Mouse (Mus musculus) kidney, embryonic 14.5 days (tissue): ENCODE measurements around the gene Tpp1. TPM values are rescaled to one million over a fixed set of nuclear protein-coding genes. Genes with fewer than 3 reads are reported as not detected.

ENCODE experiments used
- ATAC-seq: fragments of 200-750 bp; cut with Nextera tagmentation; 2 replicates; pipeline ENCODE4 v1.8.0; 2017; ENCODE audit warnings: moderate number of reproducible peaks, mild to moderate bottlenecking, moderate TSS enrichment, moderate library complexity; ENCODE audit not compliant: low FRiP score, low TSS enrichment
- H3K27ac ChIP-seq: fragments of 300-500 bp; sonication (generic); 2 replicates; pipeline ENCODE4 v1.5.1; 2014; ENCODE audit warnings: low read depth, mild to moderate bottlenecking, low read length, moderate library complexity, mixed read lengths
- H3K27me3 ChIP-seq: fragments of 300-500 bp; sonication (generic); 2 replicates; pipeline ENCODE4 v1.6.1; 2014; ENCODE audit warnings: mild to moderate bottlenecking, low read length; ENCODE audit not compliant: control insufficient read depth, insufficient read depth
- H3K36me3 ChIP-seq: fragments of 300-500 bp; sonication (generic); 2 replicates; pipeline ENCODE4 v1.6.1; 2014; ENCODE audit warnings: low read length, mixed read lengths; ENCODE audit not compliant: control insufficient read depth, insufficient read depth
- H3K4me1 ChIP-seq: fragments of 300-500 bp; sonication (generic); 2 replicates; pipeline ENCODE4 v1.6.1; 2014; ENCODE audit warnings: low read length, mixed read lengths; ENCODE audit not compliant: control insufficient read depth, insufficient read depth
- H3K4me2 ChIP-seq: fragments of 300-500 bp; sonication (generic); replicated peaks from 2 replicates; pipeline ENCODE4 v1.6.1; 2014; ENCODE audit warnings: low read depth, mild to moderate bottlenecking, low read length
- H3K4me3 ChIP-seq: fragments of 300-500 bp; sonication (generic); 2 replicates; pipeline ENCODE4 v1.5.1; 2014; ENCODE audit warnings: mild to moderate bottlenecking, low read length
- H3K9ac ChIP-seq: fragments of 300-500 bp; sonication (generic); 2 replicates; pipeline ENCODE4 v1.6.1; 2014; ENCODE audit warnings: low read depth, mild to moderate bottlenecking, low read length, moderate library complexity
- H3K9me3 ChIP-seq: fragments of 300-500 bp; sonication (generic); 2 replicates; pipeline ENCODE4 v1.6.1; 2016; ENCODE audit warnings: low read length; ENCODE audit not compliant: control insufficient read depth
- WGBS: fragments of 180-500 bp; shearing (Covaris S2); extraction: QIAGEN DNeasy Blood & Tissue Kit; methylation state at CpG from one replicate; pipeline ENCODE4 v1.1.7; 2014; 5-methylcytosine and 5-hydroxymethylcytosine counted together
- polyA plus RNA-seq: library from polyadenylated mRNA; unstranded; fragments of >200 nt; fragmentation: Nextera tagmentation; extraction: Ambion mirVana; gene quantifications from 2 replicates; pipeline ENCODE4 v1.2.1, GENCODE M21; 2014

Gene Tpp1
- polyA plus RNA-seq, 1 experiment from 2014 or later, result 86.4 TPM

DNA sequence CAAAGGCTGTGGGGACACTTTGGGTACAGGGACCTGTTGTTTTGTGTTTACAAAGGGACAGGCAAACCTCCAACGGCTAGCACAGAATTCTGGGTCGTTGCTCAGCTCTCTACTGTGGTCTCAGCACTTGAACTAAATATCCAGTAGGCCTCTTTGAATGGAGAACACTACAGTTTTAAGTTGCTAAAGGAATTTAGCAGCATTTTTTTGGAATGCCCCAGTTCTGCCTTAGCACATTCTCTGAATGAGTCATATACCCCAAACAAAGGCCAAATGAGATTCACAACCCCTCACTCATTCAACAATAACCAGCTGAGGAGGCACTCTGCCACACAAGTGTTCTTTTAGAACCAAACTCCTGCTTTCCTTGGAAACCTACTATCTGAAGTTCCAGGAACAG is 30.1 kb downstream of the Tpp1 start:
- ATAC-seq, result no peak
- Histone ChIP-seq H3K9me3 (no peaks in the 10 kb centered on the region), H3K4me1 (no peaks in the 10 kb centered on the region), H3K27me3 (no peaks in the 10 kb centered on the region), H3K4me2 (no peak overlapping the region), H3K9ac (no peak overlapping the region), H3K27ac (no peak overlapping the region), H3K4me3 (no peak overlapping the region), H3K36me3 (no peaks in the 10 kb centered on the region)
- 71% methylated on average over 2 of the region's 2 CpGs for WGBS

DNA sequence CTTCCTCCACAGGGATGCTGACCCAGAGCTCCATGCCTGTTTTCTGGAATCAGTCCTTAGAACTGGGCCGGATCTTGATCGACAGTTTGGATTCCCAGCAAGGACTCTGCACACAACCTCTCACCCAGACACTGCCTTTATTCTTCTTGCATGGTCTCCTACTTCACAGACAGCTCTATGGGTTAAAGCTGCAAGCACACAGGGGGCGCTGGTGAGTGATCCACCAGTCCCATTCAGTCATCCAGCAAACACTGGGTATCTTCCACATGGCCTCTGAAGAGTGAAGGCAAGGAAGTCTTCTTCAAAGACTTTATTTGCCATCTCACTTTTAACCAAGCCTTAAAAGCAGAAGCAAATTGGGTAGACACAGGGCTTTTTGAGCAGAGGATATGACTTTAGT is 36.7 kb downstream of the Tpp1 start:
- H3K9me3 ChIP-seq, result no peaks in the 10 kb centered on the region
- H3K4me2 ChIP-seq, result no peak overlapping the region
- no peaks in the 10 kb centered on the region for H3K27me3 ChIP-seq
- 62% methylated on average over 3 of the region's 3 CpGs for WGBS
- no peaks in the 10 kb centered on the region for H3K36me3 ChIP-seq
- H3K27ac ChIP-seq, result no peak overlapping the region
- no peaks in the 10 kb centered on the region for H3K4me1 ChIP-seq
- ATAC-seq, result no peak
- H3K9ac ChIP-seq, result no peak overlapping the region
- H3K4me3 ChIP-seq, result no peak overlapping the region

DNA sequence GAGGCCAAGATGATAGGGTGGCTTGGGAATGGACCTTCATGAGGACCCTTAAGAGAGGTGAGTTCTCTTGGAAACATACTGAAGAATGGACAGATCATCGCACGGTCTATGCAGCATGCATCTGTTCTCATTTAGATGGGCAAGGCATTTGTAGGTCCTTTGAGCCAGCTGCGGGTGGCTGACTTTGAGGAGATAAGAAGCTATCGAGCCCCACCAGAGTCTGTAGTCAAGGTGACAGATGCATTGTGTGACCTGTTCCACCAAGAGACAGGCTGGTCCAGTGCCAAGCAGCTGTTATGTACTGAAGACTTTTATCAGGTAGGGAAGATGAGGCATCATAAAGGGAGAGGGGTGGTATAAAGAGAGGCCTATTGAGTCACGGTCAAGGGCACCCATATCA is 43.3 kb downstream of the Tpp1 start:
- H3K36me3 ChIP-seq, result no peaks in the 10 kb centered on the region
- H3K9me3 ChIP-seq, result no peaks in the 10 kb centered on the region
- no peak overlapping the region for H3K4me3 ChIP-seq
- H3K27me3 ChIP-seq, result no peaks in the 10 kb centered on the region
- no peak overlapping the region for H3K4me2 ChIP-seq
- no peak for ATAC-seq
- H3K9ac ChIP-seq, result no peak overlapping the region
- H3K27ac ChIP-seq, result no peak overlapping the region
- WGBS, result 91% methylated on average over 5 of the region's 5 CpGs
- no peaks in the 10 kb centered on the region for H3K4me1 ChIP-seq

DNA sequence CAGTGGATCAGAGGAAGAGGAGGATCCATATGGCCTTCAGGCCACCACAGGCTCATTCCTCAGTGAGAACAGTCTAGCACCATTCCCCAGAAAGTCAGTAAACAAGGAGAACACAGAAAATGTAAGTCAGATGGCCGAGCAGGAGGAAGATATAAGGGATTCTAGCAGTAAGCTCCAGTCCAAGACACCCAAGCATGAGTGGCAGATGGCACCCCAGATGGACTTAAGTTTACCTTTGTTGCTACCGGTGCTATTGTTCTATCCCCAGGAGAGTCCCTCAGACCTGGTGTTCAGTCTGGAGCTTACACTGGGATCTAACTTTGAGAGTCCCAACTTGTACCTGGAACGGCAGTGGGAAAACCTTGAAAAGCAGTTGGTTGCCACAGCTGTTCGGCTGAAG is 48.2 kb downstream of the Tpp1 start:
- Histone ChIP-seq H3K27me3 (no peaks in the 10 kb centered on the region), H3K9me3 (no peaks in the 10 kb centered on the region), H3K36me3 (no peaks in the 10 kb centered on the region), H3K27ac (no peak overlapping the region), H3K9ac (no peak overlapping the region), H3K4me1 (no peaks in the 10 kb centered on the region), H3K4me2 (no peak overlapping the region), H3K4me3 (no peak overlapping the region)
- 89% methylated on average over 4 of the region's 4 CpGs for WGBS
- no peak for ATAC-seq

DNA sequence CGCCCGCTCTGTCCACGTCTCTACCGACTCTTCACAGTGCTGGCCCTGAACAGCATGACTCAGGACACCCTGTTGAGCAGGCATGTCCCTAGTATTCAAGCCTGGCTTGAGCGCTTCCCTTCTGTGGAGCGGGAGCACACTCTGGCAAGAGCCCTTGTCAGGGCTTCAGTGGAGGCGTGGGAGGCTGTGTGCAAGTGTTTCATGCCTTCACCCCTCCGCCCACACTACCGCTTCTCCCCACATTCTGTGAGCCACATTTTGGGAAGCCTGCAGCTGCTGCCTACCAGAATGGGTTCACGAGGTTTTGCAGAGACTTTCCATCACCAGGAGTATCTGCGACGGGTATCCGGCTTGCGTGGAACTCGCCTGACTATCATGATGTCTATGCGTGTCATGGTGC is 48.9 kb downstream of the Tpp1 start:
- no peak overlapping the region for H3K27ac ChIP-seq
- no peak overlapping the region for H3K4me2 ChIP-seq
- ATAC-seq, result no peak
- no peaks in the 10 kb centered on the region for H3K36me3 ChIP-seq
- WGBS, result 82% methylated on average over 16 of the region's 16 CpGs
- no peaks in the 10 kb centered on the region for H3K9me3 ChIP-seq
- H3K27me3 ChIP-seq, result no peaks in the 10 kb centered on the region
- no peak overlapping the region for H3K9ac ChIP-seq
- no peaks in the 10 kb centered on the region for H3K4me1 ChIP-seq
- H3K4me3 ChIP-seq, result no peak overlapping the region

Other genes with a start within 250 kb of the Tpp1 start
- 35.2 and 45.7 TPM in 2 replicates for gene Smpd1, start 197.9 kb downstream of the Tpp1 start, polyA plus RNA-seq
- gene Apbb1, start 170.6 kb downstream of the Tpp1 start, polyA plus RNA-seq, result 40.1 and 43.0 TPM in 2 replicates
- gene Hpx, start 152.1 kb downstream of the Tpp1 start, polyA plus RNA-seq, result 0.14 and 0.34 TPM in 2 replicates
- gene Trim3, start 118.7 kb downstream of the Tpp1 start, polyA plus RNA-seq, result 18.8 and 25.5 TPM in 2 replicates
- gene Timm10b, start 112.2 kb downstream of the Tpp1 start, polyA plus RNA-seq, result 180 and 198 TPM in 2 replicates
- gene Arfip2, start 111.8 kb downstream of the Tpp1 start, polyA plus RNA-seq, result 88.2 and 94.8 TPM in 2 replicates
- 23.4 and 24.3 TPM in 2 replicates for gene Gm45799, start 111.7 kb downstream of the Tpp1 start, polyA plus RNA-seq
- gene Dnhd1, start 101.4 kb downstream of the Tpp1 start, polyA plus RNA-seq, result 1.3 and 2.0 TPM in 2 replicates
- gene Ilk, start 15.6 kb downstream of the Tpp1 start, polyA plus RNA-seq, result 249 and 305 TPM in 2 replicates
- 28.5 and 46.7 TPM in 2 replicates for gene Rrp8, start 14.8 kb downstream of the Tpp1 start, polyA plus RNA-seq
- 180 and 241 TPM in 2 replicates for gene Taf10, start 7.9 kb downstream of the Tpp1 start, polyA plus RNA-seq
- gene Dchs1, start 35.4 kb upstream of the Tpp1 start, polyA plus RNA-seq, result 13.1 and 19.0 TPM in 2 replicates
- gene Mrpl17, start 58.9 kb upstream of the Tpp1 start, polyA plus RNA-seq, result 434 and 459 TPM in 2 replicates
- 0.91 and 1.0 TPM in 2 replicates for gene Gm4070, start 201.7 kb upstream of the Tpp1 start, polyA plus RNA-seq